Mouse (Mus musculus): ENCODE data around the gene Zbtb38. TPM values are rescaled to one million over a fixed set of nuclear protein-coding genes. Genes with fewer than 3 reads are reported as not detected.

Zbtb38 gene
- polyA plus RNA-seq, 1 experiment = 19.0 TPM

DNA sequence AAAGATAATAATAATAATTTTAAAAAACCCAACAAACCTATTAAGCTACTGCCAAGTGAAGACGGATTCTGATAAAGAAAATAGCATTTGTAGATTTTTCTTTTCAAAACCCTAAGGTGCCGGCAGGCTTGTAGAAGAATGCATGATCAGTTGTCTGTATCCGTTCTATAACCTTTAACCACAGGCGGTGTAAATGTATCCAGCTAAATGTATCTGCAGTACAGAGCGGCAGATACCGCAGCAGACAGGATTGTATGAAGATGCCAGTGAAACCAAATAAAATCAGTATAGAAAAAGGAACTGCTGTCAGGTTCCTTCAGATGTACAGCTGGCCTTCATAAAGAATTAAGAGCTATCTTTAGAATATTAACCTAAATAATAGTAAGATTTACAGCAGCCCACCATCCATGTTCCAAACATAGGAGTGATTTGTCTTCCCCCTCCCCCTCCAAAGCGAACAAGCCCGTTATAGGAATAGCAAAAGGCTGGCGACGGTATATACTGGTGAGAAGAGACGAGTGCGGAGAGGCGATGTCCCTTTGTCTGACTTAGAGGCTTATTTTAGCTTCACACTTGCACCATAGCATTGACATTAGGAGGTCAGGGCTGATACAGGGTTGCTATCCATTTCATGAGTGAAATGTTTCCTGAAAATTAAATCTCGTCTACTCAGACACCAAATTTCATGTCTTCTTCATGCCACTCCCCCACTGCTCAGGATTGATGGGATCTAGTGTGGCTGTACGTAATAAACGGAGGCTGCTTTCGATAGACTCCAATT is 19.8 kb downstream of the Zbtb38 start:
- peak in 1 of 2 experiments; percentile 68 for DNase-seq (ENCODE audit: extremely low spot score in 1 of 2, low spot score in 1 of 2)

DNA sequence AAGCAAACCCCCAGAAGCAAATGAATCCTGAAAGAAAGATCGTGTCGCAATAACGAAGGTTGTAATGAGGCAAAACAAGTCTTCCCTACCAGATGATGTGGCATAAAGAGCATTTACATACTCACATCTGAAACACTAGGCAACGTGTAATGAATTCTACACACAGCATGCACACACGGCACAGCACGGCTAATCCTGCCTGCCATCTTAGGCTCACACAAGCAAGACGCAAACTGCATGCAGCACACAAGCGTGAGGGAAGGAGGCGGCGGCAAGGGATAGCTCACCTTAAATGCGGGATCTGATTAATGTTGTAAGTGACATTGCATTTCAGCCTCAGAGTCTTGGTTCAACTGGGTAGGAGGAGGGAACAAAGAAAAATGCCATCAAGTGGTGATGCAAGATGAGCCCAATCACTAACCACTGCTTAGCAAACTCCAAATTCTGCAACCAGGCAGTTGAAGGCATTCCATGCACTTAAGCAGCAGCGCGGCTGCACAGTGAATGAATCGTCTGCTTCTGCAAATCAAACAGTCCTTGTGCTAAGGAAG is 20.6 kb downstream of the Zbtb38 start:
- DNase-seq (ENCODE audit: extremely low spot score in 1 of 2, low spot score in 1 of 2) = peak in 1 of 2 experiments; percentile 66

DNA sequence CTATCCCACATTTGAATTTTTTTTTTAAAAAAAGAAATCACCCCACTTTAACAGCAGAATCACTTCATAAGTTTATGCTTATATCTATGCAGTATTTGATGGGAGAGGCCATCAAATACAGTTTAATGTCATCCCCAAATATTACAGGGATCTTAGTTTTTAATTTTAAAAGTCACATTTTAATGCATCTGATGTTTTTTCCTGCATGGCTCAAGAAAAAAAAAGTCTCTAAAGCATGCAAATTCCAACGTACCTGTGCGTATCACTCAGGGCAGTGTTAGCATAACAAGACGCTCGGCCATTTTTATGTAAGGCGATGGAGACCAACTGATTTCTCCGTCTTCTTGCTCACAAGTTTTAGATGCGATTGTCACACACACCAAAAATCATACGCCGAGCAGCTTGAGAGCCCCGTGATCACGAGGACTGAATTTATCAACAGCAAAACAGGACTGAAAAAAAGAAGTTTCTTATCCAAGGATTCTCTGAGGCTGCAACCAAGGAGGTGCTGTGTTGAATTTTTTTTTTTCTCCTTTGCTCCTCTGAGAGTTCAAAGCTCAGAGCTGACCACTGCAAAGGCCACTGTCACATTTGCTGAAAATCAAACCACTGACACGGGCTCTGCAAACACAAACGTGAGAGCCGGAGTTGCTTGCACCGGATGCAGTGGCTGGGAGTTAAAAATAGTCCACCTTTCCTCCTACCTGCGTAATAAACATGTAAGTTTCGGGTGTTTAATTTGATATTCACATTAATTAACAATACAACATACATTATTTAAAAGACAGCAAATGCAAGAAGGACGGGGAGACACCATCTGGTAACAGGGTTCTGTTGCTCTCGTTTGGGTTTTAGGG is 21.4 kb downstream of the Zbtb38 start:
- DNase-seq (ENCODE audit: extremely low spot score in 1 of 2, low spot score in 1 of 2) = peak in 1 of 2 experiments; percentile 57

DNA sequence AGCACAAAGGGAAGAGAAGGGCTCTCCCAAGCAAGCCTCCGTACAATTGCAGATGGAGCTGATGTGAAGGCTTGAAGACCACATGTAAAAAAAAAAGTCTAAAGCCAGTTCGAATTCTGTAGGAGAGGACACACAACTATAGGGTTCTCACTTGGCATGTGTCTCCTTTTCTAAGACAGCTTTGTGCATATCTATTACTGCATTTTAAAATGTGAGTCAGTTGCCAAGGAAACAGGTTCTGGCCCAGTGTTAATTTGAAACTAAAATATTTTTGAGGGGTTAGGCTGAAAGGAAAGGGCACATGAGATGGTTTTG is 22.4 kb downstream of the Zbtb38 start:
- no peak for DNase-seq (ENCODE audit: extremely low spot score in 1 of 2, low spot score in 1 of 2)

DNA sequence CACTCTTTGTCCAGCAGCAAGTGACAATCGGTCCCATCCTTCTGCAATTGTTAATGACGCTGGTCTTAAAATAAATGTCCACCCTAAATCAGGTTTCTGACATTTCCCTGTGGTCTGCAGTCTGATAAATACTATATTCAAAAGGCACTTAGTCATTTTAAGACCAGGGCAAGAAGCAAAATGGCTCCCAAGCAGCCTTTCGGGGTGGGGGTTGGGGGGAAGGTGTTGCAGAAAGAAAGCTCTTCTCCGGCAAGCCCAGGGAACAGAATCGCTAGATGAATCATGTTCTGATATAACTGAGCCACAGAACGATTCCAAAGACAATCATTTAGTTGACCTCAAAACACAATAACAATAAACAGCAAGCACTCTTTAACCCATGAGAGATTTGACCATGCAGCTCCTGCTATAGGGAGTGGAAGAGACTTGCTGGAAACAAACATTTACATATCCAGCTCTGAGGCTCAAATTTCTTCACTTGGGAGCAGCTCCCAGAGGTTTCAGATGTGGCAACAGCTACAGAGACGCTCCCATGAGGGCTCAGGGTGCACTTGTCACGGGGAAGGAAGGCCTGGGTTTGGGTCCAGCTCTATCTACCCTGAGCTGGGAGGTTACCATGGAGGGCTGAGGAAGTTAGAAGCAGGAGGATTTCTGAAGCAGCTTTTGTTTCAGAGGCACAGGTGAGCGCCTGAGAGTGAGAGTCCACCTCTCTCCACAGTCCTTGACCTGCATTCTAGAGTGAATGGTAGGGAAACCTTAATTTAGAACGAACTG is 22.9 kb downstream of the Zbtb38 start:
- DNase-seq (ENCODE audit: extremely low spot score in 1 of 2, low spot score in 1 of 2) = peak in 1 of 2 experiments; percentile 73

DNA sequence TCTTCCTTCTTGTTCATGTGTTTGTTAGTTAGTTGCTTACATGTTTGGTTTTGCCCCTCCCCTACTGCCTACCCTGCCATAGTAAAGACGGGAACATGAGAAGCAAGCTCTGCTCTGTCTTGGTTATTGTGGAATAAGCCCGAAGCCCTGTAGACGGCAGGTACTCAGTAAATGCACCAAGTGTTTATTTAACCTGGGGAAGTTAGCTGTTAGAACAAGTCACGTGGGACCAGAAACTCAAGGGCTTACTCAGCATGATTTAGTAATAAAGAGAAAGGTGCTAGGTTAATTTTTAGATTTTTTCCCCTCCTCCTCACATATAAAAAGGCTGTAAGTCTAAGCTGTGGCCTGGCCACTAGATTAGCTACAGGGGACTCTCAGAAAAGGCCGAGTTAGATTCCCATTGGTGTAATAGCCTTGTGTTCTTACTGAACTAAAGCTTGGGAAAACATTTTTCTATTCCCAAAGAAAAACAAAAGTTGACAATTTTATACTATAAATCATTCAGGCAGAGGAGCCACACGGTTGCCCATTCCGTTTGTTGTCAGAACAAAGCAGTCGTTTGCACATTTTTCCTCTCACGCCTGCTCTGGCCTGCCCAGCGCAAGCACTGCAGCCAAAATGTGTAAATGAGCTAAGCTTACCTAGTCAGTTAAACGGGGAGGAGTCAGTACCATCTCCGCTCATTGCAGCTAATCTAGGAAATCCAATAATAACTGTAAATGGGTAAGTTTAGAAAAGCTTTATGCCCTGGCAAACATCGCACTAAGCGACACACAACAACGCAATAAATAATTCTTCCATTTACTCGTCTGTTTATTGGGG is 24.1 kb downstream of the Zbtb38 start:
- DNase-seq (ENCODE audit: extremely low spot score in 1 of 2, low spot score in 1 of 2) = no peak

DNA sequence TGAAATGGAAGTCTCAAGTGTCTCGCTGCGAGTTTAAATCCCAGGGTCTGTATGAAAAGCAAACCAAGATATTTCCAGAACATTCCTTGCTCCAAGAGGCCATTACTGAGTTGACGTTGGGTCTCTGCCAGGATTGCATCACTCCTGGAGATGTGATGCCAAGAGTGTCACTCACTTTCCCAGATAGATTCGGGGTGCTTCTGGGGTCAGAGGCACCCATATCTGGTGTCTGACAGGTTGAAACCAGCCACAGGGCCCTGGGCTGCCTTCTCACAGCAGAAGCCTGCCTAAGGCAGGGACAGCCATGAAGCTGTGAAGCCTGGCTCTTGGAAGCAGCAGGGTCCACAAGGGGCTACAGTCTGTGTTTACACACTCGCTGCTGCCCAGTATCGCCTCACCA is 24.9 kb downstream of the Zbtb38 start:
- no peak for DNase-seq (ENCODE audit: extremely low spot score in 1 of 2, low spot score in 1 of 2)

DNA sequence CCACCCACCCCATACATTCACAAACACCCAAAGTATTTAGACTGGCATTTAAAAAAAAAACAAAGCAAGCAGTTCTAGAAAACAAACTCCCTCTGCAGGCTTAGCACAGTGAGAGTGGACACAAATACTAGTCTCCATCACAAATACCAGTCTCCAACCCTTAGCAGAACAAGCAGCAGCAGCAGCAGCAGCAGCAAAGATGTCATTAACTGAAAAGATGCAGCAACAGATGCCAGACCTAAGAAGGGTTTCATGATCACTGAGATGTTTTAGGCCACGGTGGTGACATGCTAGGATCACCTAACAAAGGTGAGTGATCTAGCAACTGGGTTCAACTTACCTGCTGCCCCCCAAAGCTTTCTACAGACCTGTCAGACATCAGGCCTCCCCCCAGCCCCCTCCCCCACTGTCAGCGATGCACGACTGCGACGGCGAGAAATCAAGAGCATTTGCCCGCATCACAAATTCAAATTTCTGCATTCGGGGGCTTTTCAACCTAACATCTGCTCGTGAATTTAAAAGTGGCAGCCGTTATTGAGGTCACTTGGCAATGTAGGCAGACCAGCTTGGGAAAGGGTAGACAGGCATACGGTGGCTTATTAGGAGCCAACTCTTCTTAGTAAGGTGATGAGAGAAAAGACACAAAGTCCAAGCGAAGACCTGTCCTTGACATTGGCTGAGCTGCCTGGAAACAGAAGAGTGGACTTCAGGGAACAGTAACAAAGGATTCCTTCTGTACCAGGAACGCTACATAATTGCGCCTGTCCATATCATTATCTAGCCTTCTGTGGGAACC is 26.1 kb downstream of the Zbtb38 start:
- no peak for DNase-seq (ENCODE audit: extremely low spot score in 1 of 2, low spot score in 1 of 2)

DNA sequence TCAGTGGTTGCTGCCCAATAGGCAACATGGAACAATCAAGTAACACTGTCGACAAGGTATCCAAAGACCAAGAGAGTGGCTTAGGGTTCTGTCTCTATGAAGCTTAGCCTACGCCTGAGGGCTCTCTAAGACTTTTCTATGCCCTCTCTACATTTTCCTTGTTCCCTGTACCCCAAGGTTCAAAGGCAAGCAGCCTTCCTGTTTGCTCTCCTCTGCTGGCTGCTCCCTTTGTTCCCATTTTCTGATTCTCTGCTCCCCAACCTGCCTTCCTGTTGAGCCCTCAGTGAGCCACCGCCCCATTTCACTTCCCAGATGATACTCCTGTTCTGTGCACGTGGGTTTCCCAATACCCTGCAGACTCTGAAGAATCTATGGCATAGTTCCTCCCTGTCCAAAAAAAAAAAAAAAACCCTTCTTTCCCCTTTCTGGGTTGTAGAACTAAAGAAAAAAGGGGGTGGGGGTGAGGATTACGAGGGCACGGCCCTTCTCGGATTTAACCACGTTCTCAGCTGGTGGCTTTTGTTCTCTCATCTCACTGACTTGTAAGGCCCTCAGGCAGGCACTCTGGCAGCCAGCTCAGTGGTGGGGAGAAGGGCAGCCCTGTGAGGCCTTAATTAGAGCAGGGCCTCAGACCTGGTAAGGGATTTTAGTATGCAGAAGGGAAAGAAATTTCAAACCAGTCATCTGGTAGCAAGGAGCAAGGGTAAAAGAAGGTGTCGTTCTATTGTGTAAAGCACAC is 26.9 kb downstream of the Zbtb38 start:
- DNase-seq (ENCODE audit: extremely low spot score in 1 of 2, low spot score in 1 of 2) = no peak

DNA sequence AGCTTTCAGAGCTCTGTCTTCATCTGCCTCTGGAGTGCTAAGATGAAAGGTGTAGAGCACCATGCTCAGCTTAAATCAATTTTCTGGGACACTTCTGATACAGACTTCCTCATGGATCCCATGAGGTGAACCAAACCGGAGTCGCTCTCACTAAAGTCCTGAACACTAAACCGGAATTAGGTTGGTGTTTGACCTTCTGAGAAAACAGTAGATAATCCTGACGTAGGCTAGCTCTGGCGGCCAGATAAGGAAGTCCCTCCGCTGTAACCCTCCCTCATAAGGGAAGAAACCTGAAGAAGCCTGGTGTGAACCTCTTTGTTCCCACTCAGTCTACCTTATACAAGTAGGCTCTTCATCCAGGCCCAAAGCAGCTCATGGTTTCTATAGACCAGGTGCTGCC is 29.0 kb downstream of the Zbtb38 start:
- DNase-seq (ENCODE audit: extremely low spot score in 1 of 2, low spot score in 1 of 2) = no peak

DNA sequence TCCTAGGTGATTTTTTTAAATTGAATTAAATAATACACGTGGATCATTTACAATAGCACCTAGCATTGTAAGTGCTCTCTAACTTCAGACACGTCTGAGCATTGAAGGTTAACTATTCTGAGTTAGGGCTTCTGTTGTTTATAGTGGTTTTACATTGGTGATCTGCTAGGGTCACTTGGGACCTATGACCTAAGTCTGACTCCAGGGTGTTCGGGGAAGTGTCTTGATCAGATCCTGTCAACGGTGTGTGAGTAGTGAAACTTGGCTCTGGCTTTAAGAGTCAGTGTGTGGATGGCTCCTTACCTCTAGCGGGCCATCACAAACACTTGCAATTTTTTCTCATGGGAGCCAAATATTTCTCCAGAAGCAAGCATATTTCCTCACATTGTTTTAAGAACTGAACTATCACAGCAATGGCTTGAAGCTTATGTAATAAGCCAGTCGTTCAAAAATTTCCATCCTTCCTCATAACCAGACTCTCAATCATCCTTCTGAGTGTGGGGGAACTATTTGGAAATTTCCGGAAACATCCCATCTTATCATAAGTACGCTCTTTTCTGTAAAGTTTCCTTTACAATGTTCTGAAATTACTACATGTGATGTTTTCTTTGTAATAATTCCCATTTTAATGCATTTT is 31.4 kb downstream of the Zbtb38 start:
- no peak for DNase-seq (ENCODE audit: extremely low spot score in 1 of 2, low spot score in 1 of 2)

DNA sequence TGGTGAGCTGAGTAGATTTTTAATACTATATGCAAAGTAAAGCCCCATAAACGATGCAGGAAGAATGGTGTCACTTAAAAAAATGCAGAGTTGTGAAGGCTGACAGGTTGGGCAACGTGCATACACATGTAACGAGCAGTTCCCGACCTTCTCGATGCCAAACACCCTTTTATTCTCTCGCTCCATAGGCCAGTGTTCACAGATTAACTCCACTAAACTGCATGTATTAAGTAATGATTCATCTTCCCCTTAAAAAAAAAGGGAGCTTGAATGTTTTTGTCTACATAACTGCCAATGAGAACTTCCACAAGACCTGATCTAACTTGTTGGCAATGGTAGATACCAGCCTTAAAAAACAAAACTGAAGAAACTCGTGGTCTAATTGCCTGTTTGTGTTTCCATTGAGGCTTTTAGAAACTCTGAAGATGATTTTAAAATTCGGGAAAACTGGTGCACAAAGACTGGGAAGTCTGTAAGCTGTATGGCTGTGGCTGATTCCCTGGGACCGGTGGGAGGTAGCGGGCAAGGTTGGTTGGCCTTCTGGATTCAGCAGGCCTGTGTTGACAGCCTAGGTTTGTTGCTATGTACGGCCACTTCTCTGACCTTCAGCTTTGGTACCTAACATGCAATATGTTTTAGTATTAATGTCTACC is 32.0 kb downstream of the Zbtb38 start:
- no peak for DNase-seq (ENCODE audit: extremely low spot score in 1 of 2, low spot score in 1 of 2)

DNA sequence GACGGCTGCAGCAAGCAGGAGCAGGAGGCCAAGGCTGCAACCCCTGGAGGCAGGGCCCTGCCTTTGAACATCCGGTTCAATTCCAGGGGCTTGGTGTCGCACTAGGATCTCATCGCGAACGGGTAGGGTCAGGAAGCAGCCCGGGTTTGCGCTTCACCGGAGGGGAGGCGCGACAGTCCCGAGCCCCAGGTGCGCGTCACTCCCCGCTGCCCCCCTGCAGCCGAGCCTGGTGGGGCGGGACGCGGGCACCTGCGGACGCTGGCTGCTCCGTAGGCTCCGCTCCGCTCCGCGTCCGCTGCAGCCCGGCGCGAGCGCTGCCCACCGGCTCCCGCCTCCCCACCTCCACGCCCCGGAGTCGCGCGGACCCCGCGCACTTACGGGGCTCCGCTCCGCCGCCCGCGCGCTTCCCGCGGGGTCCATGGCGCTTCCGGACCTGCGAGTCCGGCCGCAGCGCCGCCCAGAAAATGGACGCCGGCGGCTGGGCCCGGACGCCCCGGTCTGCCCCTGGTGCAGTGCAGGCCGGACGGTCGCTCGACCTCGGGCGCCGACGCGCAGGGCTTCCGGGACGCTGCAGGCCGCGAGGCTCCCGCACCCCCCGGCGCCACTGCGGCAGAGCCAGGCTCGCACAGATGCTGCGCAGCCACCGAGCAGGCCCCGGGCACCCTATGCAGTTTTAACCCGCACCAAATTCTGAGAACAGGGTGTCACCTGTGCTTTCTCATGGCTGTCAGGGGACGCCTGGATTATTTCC is 33.0 kb downstream of the Zbtb38 start:
- DNase-seq (ENCODE audit: extremely low spot score in 1 of 2, low spot score in 1 of 2) = no peak

DNA sequence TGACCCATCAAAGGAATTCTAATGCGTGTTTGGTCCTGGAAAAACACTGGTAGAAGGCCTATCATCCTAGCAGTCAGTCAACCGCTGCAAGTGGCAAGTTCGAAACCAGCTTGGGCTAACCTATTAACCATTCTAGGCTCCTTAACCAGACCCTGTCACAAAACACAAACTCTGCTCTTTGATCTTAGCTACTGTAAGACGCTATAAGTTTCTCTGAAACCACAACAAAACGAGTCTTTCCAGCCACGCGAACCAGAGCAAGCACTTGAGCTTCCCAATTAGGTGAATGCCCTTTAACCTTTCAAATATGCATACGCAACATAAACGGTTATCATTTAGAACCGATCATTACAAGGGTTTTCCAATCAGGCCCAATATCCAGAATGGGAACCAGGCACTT is 33.7 kb downstream of the Zbtb38 start:
- DNase-seq (ENCODE audit: extremely low spot score in 1 of 2, low spot score in 1 of 2) = no peak

DNA sequence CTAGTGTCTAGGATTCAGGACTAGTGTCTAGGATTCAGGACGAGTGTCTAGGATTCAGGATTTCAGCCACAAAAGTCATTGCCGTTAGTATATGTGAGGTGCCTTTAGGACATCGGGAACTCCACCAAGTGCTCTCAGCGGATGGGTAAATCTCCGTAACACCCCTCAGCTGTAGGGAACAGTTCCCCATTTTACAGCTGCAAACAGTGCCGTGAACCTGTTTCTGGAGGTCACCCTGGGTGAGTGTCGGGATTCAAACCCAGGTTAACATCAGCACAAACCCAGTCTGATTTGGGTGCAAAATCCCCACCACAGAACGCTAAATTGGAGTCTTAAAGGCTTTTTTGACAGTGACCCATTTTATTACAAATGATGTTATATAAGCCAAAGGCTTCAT is 34.2 kb downstream of the Zbtb38 start:
- no peak for DNase-seq (ENCODE audit: extremely low spot score in 1 of 2, low spot score in 1 of 2)

DNA sequence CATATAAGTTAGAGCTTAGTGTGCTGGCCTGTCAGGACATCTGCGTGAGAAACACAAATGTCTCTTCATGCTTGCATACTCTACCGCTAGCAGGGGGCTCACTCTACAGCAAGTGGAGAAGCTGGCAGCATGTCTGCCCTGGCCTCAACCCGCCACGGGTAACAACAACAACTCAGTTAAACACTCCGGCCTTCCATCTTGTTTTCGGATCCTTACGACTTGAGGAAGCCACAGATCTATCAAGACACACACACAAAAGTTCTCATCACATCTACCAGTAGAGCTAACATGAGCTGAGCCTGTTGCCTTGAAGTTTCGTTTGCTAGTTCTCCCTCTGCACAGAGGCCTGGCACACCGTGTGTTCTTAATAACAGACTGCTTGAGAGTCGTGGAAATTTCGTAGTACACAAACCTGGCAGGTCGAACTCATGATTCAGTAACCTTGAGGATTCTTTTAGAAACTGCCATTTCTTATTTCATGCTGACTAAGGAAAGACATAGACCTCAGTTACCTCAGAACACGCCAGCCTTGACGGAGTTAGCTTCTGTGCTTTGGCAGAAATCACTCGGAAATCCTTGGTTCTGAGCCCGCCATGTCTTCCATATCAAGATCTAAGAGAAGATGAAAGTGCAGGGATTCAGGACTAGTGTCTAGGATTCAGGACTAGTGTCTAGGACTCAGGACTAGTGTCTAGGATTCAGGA is 34.8 kb downstream of the Zbtb38 start:
- DNase-seq (ENCODE audit: extremely low spot score in 1 of 2, low spot score in 1 of 2) = no peak
